Comparison of ENCODE assay signal across 11 mouse cellular contexts in genomic region chr11:4236546-4237067, GRCm38 (mm10). TPM values are rescaled to one million over a fixed set of nuclear protein-coding genes. Genes with fewer than 3 reads are reported as not detected.
DNase-seq lines count a peak whose midpoint lies in the region; ATAC-seq lines count a peak whose summit lies in the region.
"Had no signal": no experiment of that assay in that cellular context is flagged by ENCODE, and none has a peak within 500 bp of the region (broad histone marks: within the 10 kb centered on the region; RNA-seq: fewer than 3 reads in every experiment).

No protein-coding gene starts in this region.

- H3K27me3 ChIP-seq in erythroblast, embryonic 14.5 days (ENCODE audit: control insufficient read depth), result no peaks in the 10 kb centered on the region
- H3K27me3 ChIP-seq: hindbrain, embryonic 12.5 days had no signal

- DNase-seq in 416B (ENCODE audit: low read depth), result peak; percentile 94
- DNase-seq in CD4-positive helper T cell, adult 2 months (ENCODE audit: low read depth, low spot score), result peak; percentile 67
- DNase-seq in layer of hippocampus, adult 9-10 months (ENCODE audit: low spot score), result no peak
- DNase-seq in cerebellum, adult 9-11 months, result no peak
- DNase-seq in kidney, postnatal 14 days, result no peak
- DNase-seq: gastrocnemius, postnatal 10 days; layer of hippocampus, postnatal 36 days had no signal

- peaks cover 40% of the 10 kb centered on the region for H3K36me3 ChIP-seq in erythroblast, embryonic 14.5 days (ENCODE audit: control insufficient read depth)
- H3K36me3 ChIP-seq: hindbrain, embryonic 12.5 days had no signal

- H3K4me3 ChIP-seq in erythroblast, embryonic 14.5 days (replicated peaks), result peak overlapping the region; percentile 42
- H3K4me3 ChIP-seq: hindbrain, embryonic 12.5 days had no signal

- peaks cover 58% of the 10 kb centered on the region for H3K4me1 ChIP-seq in erythroblast, embryonic 14.5 days (ENCODE audit: control insufficient read depth)
- H3K4me1 ChIP-seq: hindbrain, embryonic 12.5 days had no signal

- H3K9me3 ChIP-seq in erythroblast, embryonic 14.5 days (ENCODE audit: control insufficient read depth, low read length), result peaks cover 7% of the 10 kb centered on the region; the same call in 1 of the 2 replicates
- H3K9me3 ChIP-seq: hindbrain, embryonic 12.5 days had no signal

- peak; percentile 29 for ATAC-seq in megakaryocyte-erythroid progenitor cell, adult 5-6 weeks (replicated peaks; ENCODE audit: low FRiP score, low TSS enrichment, poor library complexity, severe bottlenecking)

RNA-seq across cellular contexts. Expression of gene Osm, which starts 0.4 kb away (rescaled TPM):
- polyA plus RNA-seq in erythroblast, embryonic 14.5 days (2012), result 0.41 and 0.44 TPM in 2 replicates
- total RNA-seq in megakaryocyte-erythroid progenitor cell, adult 5-6 weeks (2014; fragmentation: Nextera tagmentation), result 3.3 and 5.6 TPM in 2 replicates
- total RNA-seq in megakaryocyte-erythroid progenitor cell, adult 5-6 weeks (2017), result 5.3 and 7.2 TPM in 2 replicates
- total RNA-seq: gastrocnemius, postnatal 10 days; layer of hippocampus, postnatal 36 days; liver, adult 2 months had no signal
- polyA plus RNA-seq: hindbrain, embryonic 12.5 days; liver, adult 2 months had no signal

RNA-seq across cellular contexts. Expression of gene Castor1, which starts 18.6 kb away (rescaled TPM):
- polyA plus RNA-seq in erythroblast, embryonic 14.5 days (2012), result 0.18 and 0.26 TPM in 2 replicates
- 1.2 TPM in 1 of 2 replicates, not detected in the other for total RNA-seq in megakaryocyte-erythroid progenitor cell, adult 5-6 weeks (2014; fragmentation: Nextera tagmentation)
- 0.15 TPM in 1 of 2 replicates, not detected in the other for total RNA-seq in megakaryocyte-erythroid progenitor cell, adult 5-6 weeks (2017)

RNA-seq across cellular contexts. Expression of gene Lif, which starts 20.8 kb away (rescaled TPM):
- not detected in 2 replicates for polyA plus RNA-seq in erythroblast, embryonic 14.5 days (2012)
- not detected in 2 replicates for total RNA-seq in megakaryocyte-erythroid progenitor cell, adult 5-6 weeks (2014; fragmentation: Nextera tagmentation)
- total RNA-seq in megakaryocyte-erythroid progenitor cell, adult 5-6 weeks (2017), result 0.30 and 0.33 TPM in 2 replicates
- total RNA-seq: liver, adult 2 months had no signal
- polyA plus RNA-seq: hindbrain, embryonic 12.5 days had no signal

RNA-seq across cellular contexts. Expression of gene Tbc1d10a, which starts 50.0 kb away (rescaled TPM):
- 0.63 and 0.69 TPM in 2 replicates for polyA plus RNA-seq in erythroblast, embryonic 14.5 days (2012)
- total RNA-seq in megakaryocyte-erythroid progenitor cell, adult 5-6 weeks (2014; fragmentation: Nextera tagmentation), result 5.9 and 8.0 TPM in 2 replicates
- 1.8 and 2.2 TPM in 2 replicates for total RNA-seq in megakaryocyte-erythroid progenitor cell, adult 5-6 weeks (2017)

Comparison
In these comparisons a context has a peak if more than half of its experiments do, and no peak if none do; other contexts are left out.
1. DNase-seq: peak in 416B (single experiment) and CD4-positive helper T cell, adult 2 months (single experiment); none in layer of hippocampus, adult 9-10 months (single experiment), cerebellum, adult 9-11 months (single experiment) and kidney, postnatal 14 days (single experiment).